Mouse (Mus musculus): ENCODE measurements around the gene Slc9a3r1.

DNA sequence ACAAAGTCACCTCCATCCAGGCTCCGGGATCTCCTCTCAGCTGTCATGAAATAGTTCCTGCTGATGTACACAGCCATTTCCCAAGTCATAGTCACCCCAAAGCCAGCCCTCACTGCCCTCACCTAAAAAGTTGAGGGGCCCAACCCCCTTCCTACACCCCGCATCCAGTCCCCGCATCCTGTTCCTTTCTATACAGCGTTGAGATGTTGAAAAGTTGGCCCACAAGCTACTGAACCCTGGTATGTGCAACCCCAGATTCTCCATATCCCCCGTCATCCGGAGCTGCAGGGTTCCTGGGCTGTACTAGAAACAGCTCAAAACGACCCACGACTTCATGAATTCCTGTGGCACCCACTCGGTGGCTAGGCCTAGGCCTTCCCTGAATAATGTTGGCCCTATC is 10.1 kb upstream of the Slc9a3r1 start:
- no peak for TF ChIP-seq CTCF (IDR thresholded peaks at IDR 0.05; ENCODE audit: borderline replicate concordance, extremely low read depth, insufficient read depth, insufficient read length)
- TF ChIP-seq POLR2A (IDR thresholded peaks at IDR 0.05; ENCODE audit: borderline replicate concordance, extremely low read depth, insufficient read depth, insufficient read length, poor library complexity, severe bottlenecking): no peak
